Mouse (Mus musculus) urinary bladder, adult 18-20 months (tissue): Measurements from ENCODE around the gene Vmn1r155.
"Not testable (repeated sequence)": the region's sequence is repeated elsewhere in the genome, so short reads cannot be mapped to it uniquely, and the experiment has no call there.

Experiments used
- DNase-seq, 2 experiments: peaks; one replicate each; pipeline ENCODE4 v3.0.0; 2022; ENCODE audit warnings: low spot score in 2 of 2, mixed read lengths in 2 of 2

The Vmn1r155 gene

GRCm38 (mm10) chr7:22657718-22658117 lies at the start of gene Vmn1r155:
Vmn1r155 (plus strand) TSS chr7:22658018.
- not testable (repeated sequence) for DNase-seq

GRCm38 (mm10) chr7:22692217-22692616 lies 34.4 kb downstream of the Vmn1r155 start, which contains the start of gene Gm8693:
Gm8693 (minus strand) TSS chr7:22692317.
- DNase-seq: not testable (repeated sequence)
